Mouse (Mus musculus): ENCODE measurements at regions not wholly inside any gene's neighbourhood (a gene's known extent, or its start where the extent isn't known, plus 50 kb on each side); places are given as distances from the start of the nearest gene placed in this dataset.

DNA sequence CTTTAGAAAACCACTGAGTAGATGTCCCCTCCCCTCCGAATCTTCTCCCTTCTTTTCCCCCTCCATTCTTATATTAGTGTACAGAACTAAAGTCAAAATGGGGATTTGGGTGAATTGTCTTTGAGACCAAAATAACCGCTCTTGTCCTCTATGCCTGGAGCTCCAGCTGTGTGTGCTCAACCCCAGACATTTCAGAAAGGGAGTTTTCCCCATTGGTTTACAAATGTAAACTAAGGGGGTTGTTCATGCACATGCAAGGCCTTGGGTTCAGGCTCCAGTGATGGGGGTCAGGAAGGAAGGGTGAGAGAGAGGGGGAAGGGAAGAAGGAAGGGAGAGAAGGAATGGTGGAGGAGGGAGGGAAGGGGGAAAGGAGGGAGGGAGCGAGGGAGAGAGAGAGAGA lies 117.8 kb upstream of the Mycn start:
- TF ChIP-seq CTCF (IDR thresholded peaks at IDR 0.05; ENCODE audit: extremely low read depth, insufficient read depth, low read length) (no peak), POLR2A (IDR thresholded peaks at IDR 0.05; ENCODE audit: extremely low read depth, insufficient read depth, low read length) (no peak)
